Mouse (Mus musculus): ENCODE results near the gene Gpr157. TPM values are rescaled to one million over a fixed set of nuclear protein-coding genes. Genes with fewer than 3 reads are reported as not detected.

The Gpr157 gene
- polyA plus RNA-seq, 1 experiment: 5.1 TPM

GRCm38 (mm10) chr4:150086841-150087160 lies 364 bp upstream of the Gpr157 start:
- peak overlapping the region; percentile 39 for H3K4me3 ChIP-seq (ENCODE audit: insufficient read depth, low read length)
- H3K27ac ChIP-seq (ENCODE audit: insufficient read depth, low read depth, low read length): peak overlapping the region; percentile 29; the same call in 1 of the 2 replicates
- TF ChIP-seq POLR2A (IDR thresholded peaks at IDR 0.05; ENCODE audit: borderline replicate concordance, low read depth, low read length) (no peak), CTCF (IDR thresholded peaks at IDR 0.05; ENCODE audit: low read depth, low read length) (no peak)
- peaks cover 14% of the 10 kb centered on the region for H3K4me1 ChIP-seq (ENCODE audit: control insufficient read depth, insufficient read depth, low read length)

GRCm38 (mm10) chr4:150087890-150088530 lies 845 bp downstream of the Gpr157 start:
- Histone ChIP-seq H3K4me3 (ENCODE audit: insufficient read depth, low read length) (peak overlapping the region; percentile 68), H3K27ac (ENCODE audit: insufficient read depth, low read depth, low read length) (peak overlapping the region; percentile 79), H3K4me1 (ENCODE audit: control insufficient read depth, insufficient read depth, low read length) (peaks cover 12% of the 10 kb centered on the region)
- TF ChIP-seq CTCF (IDR thresholded peaks at IDR 0.05; ENCODE audit: low read depth, low read length) (no peak), POLR2A (IDR thresholded peaks at IDR 0.05; ENCODE audit: borderline replicate concordance, low read depth, low read length) (no peak)

GRCm38 (mm10) chr4:150089121-150089520 lies 2.0 kb downstream of the Gpr157 start:
- Histone ChIP-seq H3K27ac (ENCODE audit: insufficient read depth, low read depth, low read length) (peak overlapping the region; percentile 63), H3K4me1 (ENCODE audit: control insufficient read depth, insufficient read depth, low read length) (peaks cover 12% of the 10 kb centered on the region), H3K4me3 (ENCODE audit: insufficient read depth, low read length) (peak overlapping the region; percentile 68)
- TF ChIP-seq POLR2A (IDR thresholded peaks at IDR 0.05; ENCODE audit: borderline replicate concordance, low read depth, low read length): no peak
- no peak for TF ChIP-seq CTCF (IDR thresholded peaks at IDR 0.05; ENCODE audit: low read depth, low read length)

- TF ChIP-seq CTCF (IDR thresholded peaks at IDR 0.05; ENCODE audit: low read depth, low read length) (peak; percentile 96), POLR2A (IDR thresholded peaks at IDR 0.05; ENCODE audit: borderline replicate concordance, low read depth, low read length) (no peak)
- Histone ChIP-seq H3K4me3 (ENCODE audit: insufficient read depth, low read length) (no peak overlapping the region), H3K27ac (ENCODE audit: insufficient read depth, low read depth, low read length) (no peak overlapping the region), H3K4me1 (ENCODE audit: control insufficient read depth, insufficient read depth, low read length) (peaks cover 10% of the 10 kb centered on the region)
Observed at GRCm38 (mm10) chr4:150091887-150092582, 4.9 kb downstream of the Gpr157 start.

GRCm38 (mm10) chr4:150092583-150092902 lies 5.4 kb downstream of the Gpr157 start:
- TF ChIP-seq CTCF (IDR thresholded peaks at IDR 0.05; ENCODE audit: low read depth, low read length): peak; percentile 4; the same call in 1 of the 2 replicates
- TF ChIP-seq POLR2A (IDR thresholded peaks at IDR 0.05; ENCODE audit: borderline replicate concordance, low read depth, low read length): no peak
- Histone ChIP-seq H3K4me3 (ENCODE audit: insufficient read depth, low read length) (no peak overlapping the region), H3K27ac (ENCODE audit: insufficient read depth, low read depth, low read length) (no peak overlapping the region), H3K4me1 (ENCODE audit: control insufficient read depth, insufficient read depth, low read length) (peaks cover 10% of the 10 kb centered on the region)

- H3K27ac ChIP-seq (ENCODE audit: insufficient read depth, low read depth, low read length): no peak overlapping the region
- TF ChIP-seq POLR2A (IDR thresholded peaks at IDR 0.05; ENCODE audit: borderline replicate concordance, low read depth, low read length) (no peak), CTCF (IDR thresholded peaks at IDR 0.05; ENCODE audit: low read depth, low read length) (no peak)
Observed at GRCm38 (mm10) chr4:150093560-150094462, 6.6 kb downstream of the Gpr157 start.

GRCm38 (mm10) chr4:150094463-150094789 lies 7.3 kb downstream of the Gpr157 start:
- H3K27ac ChIP-seq (ENCODE audit: insufficient read depth, low read depth, low read length): no peak overlapping the region
- peaks cover under 1% of the 10 kb centered on the region; the same call in 1 of the 2 replicates for H3K4me1 ChIP-seq (ENCODE audit: control insufficient read depth, insufficient read depth, low read length)
- TF ChIP-seq CTCF (IDR thresholded peaks at IDR 0.05; ENCODE audit: low read depth, low read length): no peak
- no peak for TF ChIP-seq POLR2A (IDR thresholded peaks at IDR 0.05; ENCODE audit: borderline replicate concordance, low read depth, low read length)
- no peak overlapping the region for H3K4me3 ChIP-seq (ENCODE audit: insufficient read depth, low read length)

More at GRCm38 (mm10) chr4:150093560-150094462, 6.6 kb downstream of the Gpr157 start:
- H3K4me3 ChIP-seq (ENCODE audit: insufficient read depth, low read length): no peak overlapping the region
- peaks cover 4% of the 10 kb centered on the region for H3K4me1 ChIP-seq (ENCODE audit: control insufficient read depth, insufficient read depth, low read length)

- no peak overlapping the region for H3K27ac ChIP-seq (ENCODE audit: insufficient read depth, low read depth, low read length)
- no peak overlapping the region for H3K4me3 ChIP-seq (ENCODE audit: insufficient read depth, low read length)
- TF ChIP-seq POLR2A (IDR thresholded peaks at IDR 0.05; ENCODE audit: borderline replicate concordance, low read depth, low read length) (no peak), CTCF (IDR thresholded peaks at IDR 0.05; ENCODE audit: low read depth, low read length) (no peak)
- no peaks in the 10 kb centered on the region for H3K4me1 ChIP-seq (ENCODE audit: control insufficient read depth, insufficient read depth, low read length)
Observed at GRCm38 (mm10) chr4:150096309-150096708, 9.1 kb downstream of the Gpr157 start.

- Histone ChIP-seq H3K4me1 (ENCODE audit: control insufficient read depth, insufficient read depth, low read length) (no peaks in the 10 kb centered on the region), H3K4me3 (ENCODE audit: insufficient read depth, low read length) (no peak overlapping the region), H3K27ac (ENCODE audit: insufficient read depth, low read depth, low read length) (no peak overlapping the region)
- no peak for TF ChIP-seq CTCF (IDR thresholded peaks at IDR 0.05; ENCODE audit: low read depth, low read length)
- TF ChIP-seq POLR2A (IDR thresholded peaks at IDR 0.05; ENCODE audit: borderline replicate concordance, low read depth, low read length): no peak
Observed at GRCm38 (mm10) chr4:150097847-150098246, 10.7 kb downstream of the Gpr157 start.

Data from bone marrow macrophage, adult 2 months (primary cell).